Mouse (Mus musculus) ES-E14 (cell line): ENCODE results near the gene Syt8.

Source experiments
- HCFC1 ChIP-seq: IDR thresholded peaks from 2 replicates; pipeline ENCODE4 v1.6.1; 2012; ENCODE audit warnings: low read length, inconsistent platforms, borderline replicate concordance; ENCODE audit not compliant: insufficient read depth
- MAFK ChIP-seq: IDR thresholded peaks from 2 replicates; pipeline ENCODE4 v1.6.1; 2014; ENCODE audit warnings: mild to moderate bottlenecking, low read depth, low read length, inconsistent platforms; ENCODE audit not compliant: insufficient read depth
- ZC3H11A ChIP-seq: IDR thresholded peaks from 2 replicates; pipeline ENCODE4 v1.6.1; 2012; ENCODE audit warnings: low read depth, mild to moderate bottlenecking, inconsistent platforms, low read length, borderline replicate concordance
- ZNF384 ChIP-seq: IDR thresholded peaks from 2 replicates; pipeline ENCODE4 v1.6.1; 2012; ENCODE audit warnings: low read depth, low read length, inconsistent platforms

DNA sequence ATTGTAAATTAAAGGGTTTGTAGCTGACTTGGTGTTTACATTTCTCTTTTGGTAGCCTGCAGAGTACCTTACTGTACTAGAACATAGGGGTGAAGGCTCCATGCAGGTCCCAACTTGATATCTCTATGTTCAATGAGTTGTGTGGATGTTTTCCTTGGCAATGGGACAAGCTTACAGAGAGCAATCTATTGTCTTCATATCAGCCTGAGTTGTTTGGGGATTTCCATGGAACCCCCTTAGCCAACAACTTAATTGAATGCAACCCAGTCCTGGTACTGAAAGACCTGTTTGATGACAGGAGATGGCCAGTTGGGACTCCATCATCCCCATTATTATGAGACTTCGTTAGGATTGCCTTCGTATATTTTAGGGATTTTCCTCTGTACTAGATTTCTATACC is 16.6 kb upstream of the Syt8 start:
- TF ChIP-seq ZNF384, result no peak
- TF ChIP-seq ZC3H11A, result no peak
- no peak for TF ChIP-seq HCFC1
- TF ChIP-seq MAFK, result no peak
